Mouse (Mus musculus) right cerebral cortex, adult 2 months (tissue): ENCODE measurements around the gene Gm13691.
"Not testable (repeated sequence)": the region's sequence is repeated elsewhere in the genome, so short reads cannot be mapped to it uniquely, and the experiment has no call there.

Experiments used
- DNase-seq, 2 experiments: peaks; one replicate each; pipeline ENCODE4 v3.0.0; 2021 to 2022; ENCODE audit warnings: low spot score in 2 of 2

The Gm13691 gene

GRCm38 (mm10) chr2:84032505-84032904 is 42.2 kb downstream of the Gm13691 start:
- DNase-seq, result peak in 1 of 2 experiments; percentile 51

GRCm38 (mm10) chr2:84035997-84036396 is 45.6 kb downstream of the Gm13691 start:
- no peak for DNase-seq

- DNase-seq, result no peak
Observed at GRCm38 (mm10) chr2:84037304-84037703, 47.0 kb downstream of the Gm13691 start.

- DNase-seq, result not testable (repeated sequence)
Observed at GRCm38 (mm10) chr2:84037943-84038342, 47.6 kb downstream of the Gm13691 start.

- DNase-seq, result no peak
Observed at GRCm38 (mm10) chr2:84039277-84039676, 48.9 kb downstream of the Gm13691 start.
